Mouse (Mus musculus) erythroid progenitor cell, adult 5-6 weeks (primary cell): ENCODE data around the gene Hcfc1. TPM values are rescaled to one million over a fixed set of nuclear protein-coding genes. Genes with fewer than 3 reads are reported as not detected.

Source experiments
- ATAC-seq: replicated peaks from 2 replicates; pipeline ENCODE4 v1.8.0; 2016; ENCODE audit warnings: moderate number of reproducible peaks, mild to moderate bottlenecking, moderate TSS enrichment, inconsistent platforms; ENCODE audit not compliant: poor library complexity, low FRiP score, severe bottlenecking
- total RNA-seq, 2 experiments: library from RNA; stranded (forward) in 1 of 2; stranded (reverse) in 1 of 2; fragments of 150-400 nt in 1 of 2; fragments of 186-747, 209-891 nt in 1 of 2; gene quantifications; 2 replicates each; pipeline versions ENCODE4 v1.2.3 to v1.2.4; 2015 to 2017; ENCODE audit warnings: low replicate concordance in 2 of 2

Hcfc1 gene
- total RNA-seq, 2 experiments from 2014 or later, result 123 to 209 TPM

DNA sequence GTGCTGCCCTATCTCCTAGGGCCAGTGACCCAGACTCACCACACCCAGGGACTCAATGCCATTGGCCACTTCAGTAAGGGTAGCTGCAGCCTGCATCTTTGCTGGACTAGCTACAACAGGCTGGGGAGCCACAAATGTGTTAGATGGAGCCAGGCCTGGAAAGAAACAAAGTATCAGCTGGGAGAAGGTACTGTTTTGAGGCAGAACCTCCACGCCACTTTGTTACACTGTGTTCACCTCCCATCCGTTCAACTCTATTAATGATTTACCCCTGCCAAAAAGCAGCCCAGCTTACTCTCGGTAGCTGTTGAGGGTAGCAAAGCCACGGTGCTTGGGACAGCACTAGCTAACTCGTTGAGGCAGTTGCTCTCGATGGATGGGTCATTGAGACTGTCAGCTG is 19.3 kb downstream of the Hcfc1 start:
- no peak for ATAC-seq

- ATAC-seq, result no peak
These were observed 23.9 kb downstream of the Hcfc1 start for GRCm38 (mm10) chrX:73942294-73942693.

DNA sequence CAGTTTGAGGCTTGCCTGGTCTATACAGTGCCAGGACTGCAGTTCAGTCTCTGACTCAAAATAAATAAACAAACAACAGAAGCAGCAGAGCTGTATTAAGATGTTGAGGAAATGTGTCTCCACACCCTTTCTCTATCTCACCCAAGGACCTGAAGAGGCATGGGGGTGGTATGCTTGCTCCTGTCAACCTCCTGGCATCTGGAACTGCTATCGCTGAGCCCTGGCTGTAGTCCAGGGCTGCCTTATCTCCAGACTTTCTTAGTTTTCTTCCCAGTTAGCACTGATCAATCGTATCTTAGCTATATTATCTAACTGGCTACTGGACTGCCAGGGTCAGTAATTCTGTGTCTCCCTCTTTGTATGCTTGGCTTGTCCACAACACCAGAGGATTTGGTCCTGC is 24.3 kb downstream of the Hcfc1 start:
- no peak for ATAC-seq

DNA sequence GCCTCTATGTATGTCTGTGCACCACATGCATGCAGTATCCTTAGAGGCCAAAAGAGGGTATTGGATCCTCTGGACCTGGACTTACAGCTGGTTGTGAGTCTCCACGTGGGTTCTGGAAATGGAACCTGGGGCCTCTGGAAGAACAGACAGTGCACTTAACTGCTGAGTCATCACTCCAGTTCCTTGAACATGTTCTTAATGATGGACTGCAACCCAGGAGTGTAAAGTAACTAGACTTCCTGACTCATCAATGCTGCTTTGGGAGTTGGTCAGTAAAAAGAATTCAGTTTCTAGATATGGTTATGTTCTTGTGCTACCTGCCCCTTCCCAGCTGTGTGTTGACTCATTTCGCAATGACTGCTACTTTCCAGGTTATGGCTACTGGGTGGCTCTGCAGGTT is 34.3 kb downstream of the Hcfc1 start:
- ATAC-seq, result no peak

- ATAC-seq, result no peak; the same call in 1 of the 2 replicates
These were observed 35.6 kb downstream of the Hcfc1 start, which contains the start of gene Renbp for GRCm38 (mm10) chrX:73930402-73931062. Renbp (minus strand) TSS chrX:73930850.

DNA sequence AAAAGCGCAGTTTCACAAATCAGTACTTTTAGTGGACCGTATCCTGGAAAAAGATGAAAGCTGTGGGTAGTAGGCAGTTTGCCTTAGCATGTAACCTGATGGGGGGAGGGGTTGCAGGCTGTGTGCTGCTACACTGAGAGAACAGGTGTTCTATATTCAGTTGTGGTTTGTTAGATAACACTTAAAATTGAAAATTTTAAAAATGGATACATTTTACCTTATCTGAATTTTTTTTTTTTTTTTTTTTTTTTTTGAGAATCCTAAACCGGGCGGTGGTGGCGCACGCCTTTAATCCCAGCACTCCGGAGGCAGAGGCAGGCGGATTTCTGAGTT is 43.6 kb downstream of the Hcfc1 start:
- no peak for ATAC-seq

- ATAC-seq, result peak; percentile 99
These were observed 44.2 kb downstream of the Hcfc1 start, which contains the start of the genes Arhgap4 and Naa10 for GRCm38 (mm10) chrX:73921823-73922549. Arhgap4 (minus strand) TSS chrX:73921870. Naa10 (minus strand) TSS chrX:73921944.

DNA sequence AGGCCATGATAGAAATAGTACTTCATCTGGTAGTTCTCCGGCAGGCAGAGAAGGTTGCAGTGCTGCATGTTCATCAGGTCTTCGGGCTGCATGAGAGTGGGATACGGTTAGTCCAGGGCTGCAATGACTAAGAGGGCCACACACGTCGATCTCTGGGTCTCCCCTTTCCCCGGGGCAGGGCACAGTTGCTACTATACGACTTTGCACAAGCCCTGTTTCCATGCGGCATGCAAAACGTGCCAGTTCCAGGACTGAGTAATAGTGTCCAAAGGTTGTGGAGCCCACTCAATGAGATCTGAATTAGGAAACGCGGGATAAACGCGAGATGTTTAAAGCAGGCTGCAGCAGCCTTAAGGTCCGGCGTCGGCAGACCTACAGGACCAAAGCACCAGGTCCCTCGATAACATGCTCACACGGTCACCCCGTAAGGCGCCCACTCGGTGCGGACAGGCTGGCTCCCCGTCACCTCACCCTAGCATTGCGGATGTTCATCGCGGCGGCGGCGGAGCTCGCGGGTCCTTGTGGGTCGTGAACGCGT is 44.8 kb downstream of the Hcfc1 start:
- peak; percentile 10; the same call in 1 of the 2 replicates for ATAC-seq

DNA sequence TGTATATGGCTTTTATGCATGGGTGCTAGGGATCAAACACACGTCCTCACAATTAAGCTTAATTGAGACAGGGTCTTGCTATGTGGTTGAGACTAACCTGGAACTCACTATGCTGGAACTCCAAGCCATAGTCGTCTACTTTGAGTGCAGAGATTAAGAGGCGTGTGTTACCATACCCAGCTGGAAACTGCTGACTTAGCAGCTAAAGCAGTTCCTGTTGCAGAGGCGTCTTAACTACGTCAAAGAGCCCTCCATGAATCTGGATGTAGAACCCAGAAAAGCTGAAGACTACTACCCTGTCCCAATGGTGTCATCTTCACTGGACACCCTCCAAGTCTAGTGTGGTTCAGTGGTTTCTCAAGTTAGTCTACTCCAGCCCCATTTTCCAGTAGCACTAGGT is 47.5 kb downstream of the Hcfc1 start:
- ATAC-seq, result no peak

DNA sequence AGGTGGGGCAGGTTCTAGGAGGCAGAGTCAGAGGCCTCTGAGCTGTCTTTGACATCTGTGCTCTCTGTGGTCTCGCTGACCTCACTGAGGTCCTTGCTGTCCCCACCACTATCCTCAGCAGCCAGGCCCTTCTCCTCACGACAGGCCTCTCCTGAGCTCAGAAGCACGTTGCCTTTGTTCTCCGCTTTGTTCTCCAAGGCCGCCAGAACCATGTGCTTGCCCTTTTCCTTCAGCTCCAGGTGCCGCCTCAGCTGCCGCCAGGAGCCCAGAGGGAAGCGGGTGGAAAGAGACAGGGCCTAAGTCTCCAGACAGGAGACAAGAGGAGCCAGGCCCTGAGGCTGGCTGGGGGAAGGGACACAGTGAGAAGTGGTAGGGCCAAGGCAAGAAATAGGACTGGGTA is 49.2 kb downstream of the Hcfc1 start:
- ATAC-seq, result no peak

- peak; percentile 98 for ATAC-seq
These were observed 51.1 kb downstream of the Hcfc1 start for GRCm38 (mm10) chrX:73914827-73915703.

GRCm38 (mm10) chrX:73911588-73911987 is 54.6 kb downstream of the Hcfc1 start:
- ATAC-seq, result no peak

- 0 out of 2 replicates have a peak, but pooled peaks have one; percentile 38 for ATAC-seq
These were observed 55.0 kb downstream of the Hcfc1 start for GRCm38 (mm10) chrX:73911156-73911555.

- no peak for ATAC-seq
These were observed 55.7 kb downstream of the Hcfc1 start for GRCm38 (mm10) chrX:73910451-73910850.

DNA sequence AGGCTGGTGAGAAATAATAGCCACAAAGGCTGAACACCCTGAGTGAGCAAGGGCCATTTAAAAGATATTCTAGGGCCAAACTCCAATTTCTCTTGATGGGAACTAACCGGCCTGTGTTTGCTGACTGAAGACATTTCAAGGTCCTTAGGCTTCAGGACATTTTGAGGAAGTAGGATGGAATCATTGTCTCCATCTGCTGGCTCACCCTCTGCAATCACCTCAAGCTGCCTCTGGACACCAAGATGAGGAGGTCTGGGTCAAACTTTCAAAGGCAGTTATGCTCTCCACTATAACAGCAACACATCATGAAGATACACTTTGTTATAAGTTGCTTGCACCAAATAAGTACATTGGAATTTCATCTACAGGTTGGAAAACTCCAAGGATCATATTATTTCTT is 56.1 kb downstream of the Hcfc1 start:
- no peak for ATAC-seq

DNA sequence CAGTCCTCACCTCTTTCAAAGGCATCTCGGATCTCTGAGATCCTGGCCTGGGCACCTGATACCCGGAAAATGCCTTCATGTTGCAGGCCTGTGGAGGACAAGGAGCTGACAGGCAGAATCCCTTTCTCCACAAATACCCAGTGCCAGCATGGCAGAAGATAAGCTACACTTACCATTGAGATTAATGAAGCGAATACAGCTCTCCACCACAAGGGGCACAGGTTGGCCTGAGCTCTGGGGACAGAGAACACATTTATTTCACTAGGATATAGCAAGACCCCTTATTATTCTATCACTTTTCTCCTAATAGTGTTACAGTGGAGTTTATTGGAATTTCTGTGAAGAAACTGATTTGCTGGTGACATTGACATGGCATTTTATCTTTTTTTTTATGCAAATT is 68.2 kb downstream of the Hcfc1 start:
- no peak for ATAC-seq

DNA sequence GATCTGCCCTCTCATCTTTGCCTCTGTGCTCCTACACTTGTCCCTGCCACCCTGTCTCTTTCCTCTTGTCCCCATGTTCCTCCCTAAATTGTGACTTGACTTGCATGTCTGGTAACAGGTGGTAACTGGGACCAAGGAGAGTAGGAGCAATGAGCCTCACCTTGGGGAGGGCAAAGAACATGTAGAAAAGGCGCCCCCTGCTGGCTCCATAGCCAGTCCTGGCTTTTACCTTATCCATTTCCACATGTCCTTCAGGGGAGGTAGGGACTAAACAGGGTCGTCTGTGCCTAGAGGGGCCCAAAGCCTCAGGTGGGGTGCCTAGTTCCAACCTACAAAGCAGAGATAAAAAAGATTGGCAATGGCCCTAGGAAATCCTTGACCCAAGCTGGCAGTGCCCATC is 70.4 kb downstream of the Hcfc1 start, which contains the start of gene L1cam:
L1cam (minus strand) TSS at position 387 of the 400 bp plus-strand sequence.
- ATAC-seq, result 0 out of 2 replicates have a peak, but pooled peaks have one; percentile 45

DNA sequence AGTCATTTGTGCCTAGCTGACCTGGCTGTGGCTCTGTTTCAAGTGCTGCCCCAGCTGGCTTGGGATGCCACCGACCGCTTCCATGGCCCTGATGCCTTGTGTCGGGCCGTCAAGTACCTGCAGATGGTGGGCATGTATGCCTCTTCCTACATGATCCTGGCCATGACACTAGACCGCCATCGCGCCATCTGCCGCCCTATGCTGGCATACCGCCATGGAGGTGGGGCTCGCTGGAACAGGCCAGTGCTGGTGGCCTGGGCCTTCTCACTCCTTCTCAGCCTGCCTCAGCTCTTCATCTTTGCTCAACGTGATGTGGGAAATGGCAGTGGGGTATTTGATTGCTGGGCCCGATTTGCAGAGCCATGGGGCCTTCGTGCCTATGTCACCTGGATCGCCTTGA is 73.3 kb downstream of the Hcfc1 start:
- no peak for ATAC-seq
